Mouse (Mus musculus) erythroblast, embryonic 14.5 days (primary cell): ENCODE measurements around the gene Cnn3.

Experiments used
- GATA1 ChIP-seq: IDR thresholded peaks from 2 replicates; pipeline ENCODE4 v1.6.1; 2012; ENCODE audit warnings: low read length, inconsistent platforms, mixed read lengths
- TAL1 ChIP-seq: IDR thresholded peaks from 3 replicates; pipeline ENCODE4 v1.6.1; 2012; ENCODE audit warnings: low read length, inconsistent platforms, mixed read lengths

DNA sequence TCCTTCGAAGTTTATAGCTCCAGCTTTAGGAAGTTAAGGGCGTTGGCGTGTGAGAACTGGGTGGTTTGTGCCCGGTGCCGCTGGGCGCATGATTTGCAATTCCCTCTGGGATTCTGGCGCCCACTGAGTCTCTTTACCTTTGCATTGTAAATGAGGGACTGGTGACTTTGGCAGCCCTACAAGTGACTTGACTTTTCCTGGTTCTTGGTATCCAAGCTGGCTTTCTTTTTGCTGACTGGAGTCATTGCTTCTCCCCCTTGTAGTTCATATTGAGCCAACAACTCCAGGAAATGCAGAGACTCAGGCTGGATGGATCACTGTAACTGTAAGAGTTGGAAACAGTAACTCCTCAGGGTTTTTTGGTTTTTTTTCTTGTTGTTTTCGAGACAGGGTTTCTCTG lies 1.9 kb downstream of the Cnn3 start:
- no peak for TF ChIP-seq GATA1
- no peak for TF ChIP-seq TAL1
